Mouse (Mus musculus) left cerebral cortex, adult 8-10 months (tissue): ENCODE measurements around the gene Cryba4. TPM values are rescaled to one million over a fixed set of nuclear protein-coding genes. Genes with fewer than 3 reads are reported as not detected.

ENCODE experiments used
- DNase-seq, 2 experiments: peaks; one replicate each; pipeline ENCODE4 v3.0.0; 2022; ENCODE audit warnings: low spot score in 2 of 2
- total RNA-seq, 4 experiments: library from RNA; stranded (reverse); gene quantifications; 2 replicates each; pipeline ENCODE4 v1.2.4; 2022

The Cryba4 gene
- total RNA-seq, 4 experiments from 2014 or later = 0.51 to 1.5 (median 0.82) TPM

DNA sequence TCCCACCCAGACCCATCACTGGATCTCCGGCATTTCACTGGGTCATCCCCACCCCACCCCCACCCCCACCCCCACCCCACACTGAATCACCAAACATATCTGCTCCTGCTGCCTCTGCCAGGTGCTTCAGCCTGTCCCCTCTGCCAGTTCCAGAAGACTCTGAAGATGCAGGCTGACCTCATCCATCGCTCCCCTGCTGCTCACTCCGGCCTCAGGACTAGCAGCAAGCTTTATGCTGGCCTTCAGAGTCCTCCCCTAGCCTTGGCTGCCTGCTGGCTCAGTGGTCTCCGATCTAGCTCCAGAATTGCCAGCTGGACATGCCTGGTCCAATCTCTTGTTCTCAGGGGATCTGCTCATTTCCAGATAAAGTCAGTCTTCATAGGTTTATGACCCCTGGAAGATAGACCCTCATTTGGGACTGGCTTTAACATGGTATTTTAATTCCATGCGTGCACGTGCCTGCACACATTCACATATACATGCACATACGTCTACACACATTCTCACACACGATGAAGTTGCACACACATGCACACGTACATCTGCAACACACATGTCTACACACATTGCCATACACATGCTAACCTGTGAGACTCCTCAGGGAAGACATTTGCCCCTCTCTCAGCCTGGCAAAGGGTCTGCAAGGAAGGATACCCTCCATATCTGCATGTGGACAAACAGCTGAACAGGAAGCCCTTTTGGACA lies 14.3 kb downstream of the Cryba4 start:
- no peak for DNase-seq

DNA sequence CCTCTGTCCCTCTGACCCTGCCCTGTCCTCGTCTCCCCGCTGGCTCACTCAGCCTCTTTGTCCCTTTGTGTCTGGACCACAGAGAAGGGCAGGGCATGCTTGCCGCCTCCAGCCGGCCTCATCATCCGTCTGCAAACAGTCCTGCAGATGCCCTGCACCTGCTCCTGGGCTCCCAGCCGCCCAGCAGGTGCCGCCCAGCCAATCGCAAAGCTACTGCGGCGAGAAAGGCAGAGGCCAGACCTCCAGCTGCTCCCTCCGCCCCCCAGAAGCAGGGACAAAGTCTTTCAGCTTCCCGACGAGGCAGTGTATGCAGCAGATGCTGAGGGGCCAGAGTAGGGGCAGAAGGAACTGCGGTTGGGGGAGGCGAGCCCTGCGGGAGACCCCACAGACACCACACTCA lies 14.9 kb downstream of the Cryba4 start:
- no peak for DNase-seq

DNA sequence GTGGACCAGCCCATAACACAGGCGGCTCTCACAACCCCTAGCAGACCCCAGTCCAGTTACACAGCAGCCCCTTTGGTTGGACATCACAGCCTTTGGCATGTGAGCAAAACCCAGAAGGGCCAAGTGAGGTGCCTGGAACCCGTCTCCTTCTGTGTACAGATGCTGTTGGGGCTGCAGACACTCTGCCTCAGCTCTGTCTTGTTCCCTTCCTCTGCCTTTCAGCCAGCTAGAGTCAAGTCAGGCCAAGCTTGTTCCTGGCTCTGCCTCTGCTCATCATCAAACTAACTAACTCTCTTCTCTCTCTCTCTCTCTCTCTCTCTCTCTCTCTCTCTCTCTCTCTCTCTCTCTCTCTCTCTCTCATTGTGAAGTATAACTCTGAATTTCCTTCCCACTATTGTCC lies 15.7 kb downstream of the Cryba4 start:
- no peak for DNase-seq

DNA sequence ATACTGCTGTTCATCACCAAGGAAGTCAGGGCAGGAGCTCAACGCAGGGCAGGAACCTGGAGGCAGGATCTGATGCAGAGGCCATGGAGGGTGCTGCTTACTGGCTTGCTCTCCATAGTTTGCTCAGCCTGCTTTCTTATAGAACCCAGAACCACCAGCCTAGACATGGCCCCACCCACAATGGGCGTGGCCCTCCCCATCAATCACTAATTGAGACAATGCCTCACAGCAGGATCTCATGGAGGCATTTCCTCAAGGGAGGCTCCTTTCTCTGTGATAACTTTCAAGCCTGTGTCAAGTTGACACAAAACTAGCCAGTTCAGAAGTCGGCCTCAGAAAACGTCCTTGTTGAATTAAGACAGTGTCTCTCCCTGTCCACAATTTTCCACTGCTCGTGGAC lies 16.5 kb downstream of the Cryba4 start:
- DNase-seq = no peak

DNA sequence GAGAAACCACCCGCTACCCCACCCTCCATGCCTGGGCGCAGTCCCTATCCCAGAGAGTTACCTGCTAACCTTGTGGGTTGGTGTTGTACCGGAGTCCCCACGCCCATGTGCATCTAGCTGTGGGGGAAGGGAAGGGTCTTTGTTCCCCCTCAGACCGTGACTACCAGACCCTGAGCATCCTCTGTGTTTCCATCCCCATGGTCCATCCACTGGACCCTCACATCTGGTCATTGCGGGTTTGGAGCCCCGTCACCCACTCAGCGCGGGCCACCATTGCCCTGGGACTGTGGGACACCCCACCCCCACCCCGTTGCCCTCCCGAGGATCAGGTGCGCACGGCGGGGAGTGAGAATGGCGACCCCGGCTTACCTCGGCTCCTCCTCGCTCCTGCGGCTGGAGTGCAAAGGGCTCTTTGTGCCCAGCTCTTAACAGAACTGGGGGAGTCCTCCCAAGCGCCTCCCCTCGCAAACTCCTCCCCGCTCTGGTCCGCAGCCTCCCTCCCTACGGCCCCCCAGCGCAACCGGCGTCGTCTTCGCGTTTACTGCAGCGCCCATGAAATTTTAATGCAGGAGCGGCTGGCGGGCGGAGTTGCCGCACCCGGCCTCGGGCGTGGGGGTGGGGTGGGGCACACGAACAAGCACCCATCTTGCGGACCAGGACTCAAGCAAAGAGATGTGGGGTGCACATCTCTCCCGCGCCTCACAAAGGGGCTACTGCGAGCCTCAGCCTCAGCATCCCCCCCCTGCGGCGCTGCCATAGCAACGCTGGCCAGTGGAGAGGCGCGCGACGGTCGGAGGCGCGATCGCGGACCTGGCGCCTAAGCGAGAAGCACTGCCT lies 23.9 kb downstream of the Cryba4 start:
- DNase-seq = peak; percentile 52 to 63

DNA sequence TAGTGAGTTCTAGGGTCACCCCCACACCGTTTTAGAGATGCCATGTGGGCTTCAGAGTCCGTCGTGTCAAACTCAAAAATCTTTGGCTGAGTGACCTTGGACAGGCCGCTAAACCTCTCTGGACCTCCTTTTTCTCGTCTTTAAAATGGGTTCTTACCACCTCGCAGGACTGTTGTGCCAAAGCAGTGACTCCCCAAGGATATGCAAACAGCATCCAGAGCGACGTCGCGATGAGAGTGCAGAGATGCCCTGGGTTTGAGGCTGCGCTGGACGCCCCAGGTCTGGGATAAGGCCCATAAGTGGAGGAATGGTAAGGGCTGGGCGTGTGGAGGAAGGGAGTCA lies 24.4 kb downstream of the Cryba4 start:
- no peak for DNase-seq

DNA sequence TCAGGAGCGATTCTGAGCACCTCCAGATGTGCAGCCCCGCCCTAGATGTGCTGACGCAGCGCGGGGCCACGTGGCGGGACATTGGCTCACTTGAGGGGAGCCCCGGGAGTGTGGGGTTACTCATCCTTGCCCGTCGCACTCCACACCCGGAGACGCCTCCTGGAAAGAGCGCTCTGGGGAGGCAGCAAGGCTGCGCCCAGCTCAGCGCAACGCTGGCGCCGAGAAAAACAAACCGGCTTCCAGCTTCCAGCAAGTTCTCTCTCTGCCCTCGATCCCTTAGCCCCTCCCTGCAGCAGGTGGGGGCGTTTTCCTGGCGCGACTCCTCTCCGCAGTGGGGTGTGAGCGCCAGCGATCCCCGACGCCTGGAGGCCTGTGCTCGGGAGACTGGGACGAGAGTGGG lies 25.0 kb downstream of the Cryba4 start:
- DNase-seq = peak; percentile 44 to 74

DNA sequence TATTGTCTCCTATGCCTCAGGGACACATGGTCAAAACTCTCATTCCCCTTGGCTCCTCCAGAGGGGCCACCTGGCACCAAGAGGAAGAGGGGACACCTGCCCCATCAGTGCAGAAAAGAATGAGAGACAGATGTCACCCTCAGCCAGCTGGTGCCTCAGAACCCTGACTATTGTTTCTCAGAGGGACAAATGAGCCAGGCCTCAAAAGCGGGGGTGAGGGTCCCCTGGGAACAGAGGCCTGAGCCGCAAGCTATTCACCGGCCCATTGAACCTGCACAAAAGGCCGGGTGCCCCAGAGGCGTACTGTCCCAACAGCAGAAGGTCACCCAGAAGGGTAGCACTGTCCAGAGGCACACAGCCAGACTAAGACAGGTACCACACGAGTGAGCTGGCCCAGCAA lies 26.7 kb downstream of the Cryba4 start:
- DNase-seq = no peak

DNA sequence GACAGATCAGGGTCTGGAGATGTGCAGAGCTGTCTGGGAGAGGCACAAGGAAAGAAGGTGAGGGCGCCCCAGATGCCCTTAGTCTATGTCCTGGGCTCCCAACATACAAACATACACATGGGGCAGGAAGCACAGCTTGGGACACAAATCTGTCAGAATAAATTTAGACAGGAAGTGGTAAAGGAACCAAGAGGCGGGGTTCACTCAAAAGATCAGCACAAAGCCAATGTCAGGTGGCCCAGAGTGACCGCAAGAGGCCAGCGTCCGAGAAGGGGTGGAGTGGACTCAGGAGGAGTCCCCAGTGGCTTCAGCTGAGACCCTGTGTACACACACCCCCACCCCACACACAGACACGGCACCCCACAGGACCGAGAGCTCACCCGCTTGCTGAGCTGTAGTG lies 32.1 kb downstream of the Cryba4 start:
- no peak for DNase-seq

DNA sequence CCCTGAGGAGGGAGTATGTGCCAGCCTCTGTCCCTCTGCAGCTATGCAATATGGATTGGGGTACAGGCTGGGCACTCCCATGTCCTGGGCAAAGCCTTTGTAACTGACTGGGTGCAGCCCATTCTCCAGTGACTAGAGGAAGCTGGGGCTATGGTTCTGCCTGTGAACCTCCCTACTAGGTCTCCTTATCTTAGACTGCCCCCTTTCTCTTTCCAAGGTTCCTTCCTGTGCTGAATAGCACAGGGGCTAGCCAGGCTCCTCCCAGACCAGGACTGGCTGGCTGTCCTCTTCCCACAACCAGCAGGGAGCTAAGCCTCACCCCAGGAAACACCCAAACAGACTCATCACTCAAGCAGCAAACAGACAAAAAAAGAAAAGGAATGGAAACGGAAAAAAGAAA lies 32.9 kb downstream of the Cryba4 start:
- no peak for DNase-seq

DNA sequence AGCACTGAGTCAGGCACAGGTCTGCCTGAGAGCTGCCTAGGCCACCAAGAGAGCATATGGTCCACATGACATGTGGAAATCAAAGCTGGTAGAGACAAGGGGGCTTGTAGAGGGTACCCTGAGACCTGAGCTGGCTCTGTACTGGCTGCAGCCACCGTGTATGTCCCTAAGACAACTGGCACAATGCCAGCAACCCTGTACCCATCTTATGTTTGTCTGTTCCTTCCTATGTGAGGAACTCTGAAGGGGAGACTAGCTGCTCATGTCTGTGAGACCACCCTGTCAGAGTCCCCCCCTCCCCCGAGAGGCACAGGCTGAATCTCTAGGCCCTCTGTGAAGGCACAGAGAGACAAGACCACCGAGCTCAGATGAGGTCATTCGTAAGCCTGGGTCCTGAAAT lies 33.6 kb downstream of the Cryba4 start:
- no peak for DNase-seq

DNA sequence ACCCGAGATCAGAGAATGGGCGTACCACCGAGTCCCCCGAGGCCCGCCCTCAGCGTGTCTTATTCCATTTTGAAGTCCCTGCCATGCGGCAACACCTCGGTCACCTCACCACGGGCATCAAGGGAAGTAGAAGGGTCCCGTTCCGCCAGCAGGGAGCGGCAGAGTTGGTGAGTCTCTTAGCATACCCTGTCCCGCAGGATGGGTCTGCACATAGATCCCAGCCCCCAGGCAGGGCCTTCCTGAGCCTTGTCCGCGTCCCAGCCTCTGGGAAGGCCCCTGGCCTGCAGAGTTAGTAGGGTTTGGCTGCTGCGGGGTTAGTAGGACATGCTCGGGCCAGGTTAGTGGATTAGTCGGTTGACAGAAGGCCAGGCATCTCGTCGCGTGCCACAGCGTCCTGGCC lies 35.3 kb downstream of the Cryba4 start:
- DNase-seq = no peak

DNA sequence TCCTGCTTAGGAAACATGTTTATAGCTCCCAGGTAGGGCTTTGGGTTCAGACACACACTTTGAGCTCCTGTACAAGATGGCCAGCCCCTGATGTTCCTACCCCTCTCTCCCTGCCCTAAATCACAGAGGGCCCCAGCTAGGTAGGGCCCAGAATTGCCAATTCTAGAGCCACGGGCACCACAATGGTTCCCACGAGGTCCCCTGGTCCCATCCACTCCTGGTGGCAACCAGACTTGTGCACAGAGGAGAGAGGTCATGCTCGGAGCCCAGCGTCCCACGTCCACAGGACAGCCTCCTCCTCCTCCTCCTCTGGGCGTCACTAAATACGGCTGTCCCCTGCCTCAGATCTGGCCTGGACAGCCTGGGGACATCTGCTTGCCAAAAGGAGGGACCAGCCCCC lies 36.0 kb downstream of the Cryba4 start:
- DNase-seq = no peak

DNA sequence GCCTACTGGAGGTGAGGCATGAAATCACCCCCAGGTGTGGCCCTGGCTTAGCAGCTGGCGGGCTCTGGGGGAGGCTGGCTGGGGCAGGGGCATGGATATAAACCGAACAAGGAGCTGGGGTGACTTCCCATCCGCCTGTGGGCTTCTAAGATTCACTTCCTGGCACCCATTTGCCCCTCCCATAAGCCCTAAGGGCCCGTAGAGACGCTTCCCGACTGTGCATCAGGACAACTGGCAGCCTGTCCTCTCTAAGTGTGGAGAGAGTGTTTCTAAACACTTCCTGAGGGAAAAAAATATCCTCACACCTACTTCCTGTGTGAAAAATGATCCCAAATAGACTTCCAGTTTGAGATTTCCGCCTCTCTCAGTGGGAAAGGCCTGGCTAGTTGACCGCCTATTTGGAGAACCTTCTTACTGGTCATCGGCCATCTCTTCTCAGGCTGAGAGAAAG lies 36.5 kb downstream of the Cryba4 start:
- peak in 1 of 2 experiments; percentile 61 for DNase-seq

DNA sequence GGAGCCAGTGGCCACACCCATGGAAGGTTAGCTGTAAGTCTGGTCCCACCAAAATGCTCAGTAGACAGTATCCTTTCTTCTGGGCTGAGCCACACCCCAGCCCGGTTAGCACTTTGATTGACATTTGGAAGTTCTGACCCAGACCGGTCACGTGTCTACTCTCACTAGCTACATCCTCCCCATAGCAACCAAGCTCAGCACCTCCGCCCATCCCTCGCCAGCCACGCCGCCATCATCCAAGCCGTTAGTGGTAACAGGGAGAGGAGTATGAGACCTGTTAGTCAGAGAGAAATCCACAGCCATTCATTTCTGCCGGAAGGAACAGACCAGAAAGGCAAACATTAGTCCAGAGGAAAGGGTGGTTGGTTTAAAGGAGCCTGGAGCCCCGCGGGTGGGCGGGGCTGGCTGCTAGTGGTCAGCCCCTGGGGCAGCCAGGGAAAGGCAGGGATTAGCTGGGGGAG lies 37.0 kb downstream of the Cryba4 start:
- DNase-seq = peak; percentile 53 to 63

DNA sequence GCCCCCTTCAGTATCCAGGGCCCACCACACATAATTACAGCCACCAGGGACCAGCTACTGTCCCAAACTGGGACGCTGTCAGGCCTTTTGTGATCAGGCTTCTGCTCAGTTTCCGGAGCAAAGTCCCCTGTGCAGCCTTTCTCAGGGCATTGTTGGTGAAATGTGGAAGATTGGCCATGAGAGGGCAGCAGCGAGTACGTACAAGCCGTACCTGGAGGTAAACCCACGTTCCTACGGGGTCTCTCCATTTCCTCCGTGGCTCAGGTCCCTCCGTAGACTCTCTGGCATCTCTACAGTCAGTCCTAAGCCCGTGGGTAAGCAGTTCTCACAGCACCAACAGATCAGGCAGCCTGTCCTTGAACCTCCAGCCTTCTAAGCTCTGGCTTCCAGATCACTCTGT lies 37.9 kb downstream of the Cryba4 start:
- DNase-seq = peak; percentile 52

DNA sequence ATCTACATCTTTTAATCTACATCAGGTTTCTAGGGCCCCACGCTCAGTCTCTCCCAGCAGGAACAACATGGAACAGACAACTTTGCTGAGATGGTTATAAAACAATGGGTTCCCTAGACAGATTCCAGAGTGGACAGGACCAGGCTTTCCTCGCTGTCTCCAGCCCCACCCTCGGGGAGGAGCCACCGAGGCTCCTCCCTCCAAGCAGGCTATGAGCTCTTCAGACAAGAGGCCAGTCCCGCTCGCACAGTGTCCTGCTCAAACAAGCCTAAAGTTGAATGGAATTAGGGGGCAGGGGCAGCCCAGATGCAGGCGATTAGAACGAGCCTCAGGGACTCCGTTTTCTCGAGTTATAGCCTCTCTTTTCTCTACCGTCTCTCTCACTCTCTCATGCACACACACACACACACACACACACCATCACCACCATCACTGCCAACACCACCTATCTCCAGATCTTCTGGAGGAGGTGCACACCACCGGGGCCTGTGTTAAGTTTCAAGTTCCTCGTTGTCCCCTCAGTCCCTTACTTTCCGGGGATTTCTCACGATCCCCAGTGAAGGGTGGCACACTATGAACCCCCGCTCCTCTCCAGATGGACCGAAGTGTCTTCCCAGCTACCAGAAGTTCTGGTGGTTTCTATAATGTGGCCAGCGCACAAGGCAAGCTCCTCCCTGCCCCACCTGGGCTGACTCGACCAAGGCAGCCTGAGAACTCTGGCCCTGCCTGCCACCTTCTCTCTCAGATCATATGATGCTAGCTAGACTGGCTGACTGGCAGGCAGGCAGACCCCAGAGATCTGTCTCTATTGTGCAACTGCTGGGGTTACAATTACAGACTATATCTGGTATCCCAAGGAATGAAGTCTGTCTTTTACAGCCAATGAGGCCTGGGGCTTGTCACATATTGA lies 38.7 kb downstream of the Cryba4 start:
- no peak for DNase-seq

DNA sequence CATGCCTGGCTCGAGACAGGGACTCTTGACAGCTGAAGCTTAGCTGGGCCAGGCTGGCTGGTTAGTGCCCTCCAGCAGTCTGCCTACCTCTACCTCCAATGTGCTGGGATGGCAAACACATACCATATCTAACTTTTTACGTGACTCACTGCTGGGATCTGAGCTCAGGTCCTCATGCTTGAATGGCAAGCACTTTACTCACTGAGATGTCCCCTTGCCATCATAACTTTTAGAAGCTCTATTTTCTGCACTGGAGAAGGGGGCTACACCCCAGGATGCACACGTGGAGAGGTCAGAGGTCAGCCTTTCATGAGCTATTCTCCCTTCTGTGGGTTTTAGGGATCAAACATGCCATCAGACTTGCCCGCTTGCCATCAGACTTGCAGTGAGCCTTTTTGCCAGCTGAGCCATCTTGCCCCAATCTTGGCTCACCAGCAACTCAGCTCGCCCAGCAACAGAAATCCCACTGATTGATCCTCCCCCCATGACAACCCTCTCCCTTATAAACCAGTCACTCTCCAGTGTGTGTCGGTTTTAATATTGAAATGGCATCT lies 39.5 kb downstream of the Cryba4 start:
- no peak for DNase-seq

DNA sequence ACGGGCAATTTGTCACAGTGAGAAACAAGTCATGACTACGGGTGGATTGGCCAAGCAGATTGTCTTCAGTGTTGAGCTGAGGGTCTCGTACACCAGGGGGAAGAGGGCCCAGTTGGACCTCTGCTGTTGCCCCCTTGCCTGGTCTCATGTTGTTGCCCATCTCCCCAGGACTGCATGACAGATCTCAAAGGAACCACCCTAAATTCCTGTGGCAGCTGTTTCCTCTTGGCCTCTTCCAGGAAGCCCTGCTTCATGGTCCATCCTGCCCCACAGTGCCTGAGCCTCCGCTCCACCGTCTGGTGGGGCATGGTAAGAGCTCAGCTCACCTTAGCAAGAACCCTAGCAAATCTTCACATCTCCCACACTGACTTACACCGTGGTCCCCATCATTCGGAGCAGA lies 40.4 kb downstream of the Cryba4 start:
- DNase-seq = no peak

DNA sequence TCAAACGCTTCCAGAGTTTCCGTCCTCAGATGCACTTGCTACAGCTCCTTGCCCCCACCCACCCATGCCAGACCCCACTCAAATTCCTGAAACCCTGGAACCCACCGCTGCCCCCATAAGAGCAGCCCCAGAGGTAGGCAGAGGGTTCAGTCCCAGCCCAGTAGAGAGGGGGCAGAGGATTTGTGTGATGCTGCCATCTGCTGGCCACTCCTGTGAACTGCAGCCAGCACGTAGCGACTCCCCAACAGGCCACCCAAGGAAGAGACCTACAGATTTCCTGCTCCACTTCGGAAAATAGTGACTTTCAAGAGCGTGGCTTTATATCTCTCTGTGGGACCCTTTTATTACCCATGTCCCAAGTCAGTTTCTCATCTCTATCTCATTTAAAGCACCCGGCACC lies 42.2 kb downstream of the Cryba4 start:
- peak in 1 of 2 experiments; percentile 40 for DNase-seq

DNA sequence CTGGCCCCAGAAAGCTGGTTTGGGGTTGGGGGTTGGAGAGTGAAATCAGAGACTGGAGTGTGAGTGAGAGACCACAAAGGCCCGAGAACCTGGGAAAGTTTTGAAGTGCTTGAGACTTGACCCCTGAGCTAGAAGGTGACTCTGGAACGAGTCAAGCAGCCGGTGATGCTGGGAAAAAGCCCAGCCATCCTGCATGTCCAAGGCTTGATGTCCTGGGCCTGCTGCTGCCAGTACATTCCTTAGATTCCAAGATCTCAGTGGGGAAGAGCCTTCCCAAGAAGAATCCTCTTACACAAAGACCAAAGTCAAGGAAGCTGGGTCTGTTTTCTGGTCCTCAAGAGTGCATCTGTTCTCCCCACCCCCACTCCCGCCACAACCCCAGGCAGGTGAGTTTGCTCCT lies 44.0 kb downstream of the Cryba4 start:
- no peak for DNase-seq
